Mouse (Mus musculus) fibroblast of lung, adult 2 months (primary cell): ENCODE results near the gene Gjd2.

ENCODE experiments used
- DNase-seq: peaks from one replicate; pipeline ENCODE4 v3.0.0-alpha.2; 2011; ENCODE audit warnings: low read depth

Gjd2 gene

GRCm38 (mm10) chr2:114013295-114013771 is at the start of gene Gjd2:
Gene Gjd2 (minus strand): TSS chr2:114013619.
- no peak for DNase-seq

- DNase-seq, result no peak
Measured at GRCm38 (mm10) chr2:114060071-114060591, 46.7 kb upstream of the Gjd2 start.

DNA sequence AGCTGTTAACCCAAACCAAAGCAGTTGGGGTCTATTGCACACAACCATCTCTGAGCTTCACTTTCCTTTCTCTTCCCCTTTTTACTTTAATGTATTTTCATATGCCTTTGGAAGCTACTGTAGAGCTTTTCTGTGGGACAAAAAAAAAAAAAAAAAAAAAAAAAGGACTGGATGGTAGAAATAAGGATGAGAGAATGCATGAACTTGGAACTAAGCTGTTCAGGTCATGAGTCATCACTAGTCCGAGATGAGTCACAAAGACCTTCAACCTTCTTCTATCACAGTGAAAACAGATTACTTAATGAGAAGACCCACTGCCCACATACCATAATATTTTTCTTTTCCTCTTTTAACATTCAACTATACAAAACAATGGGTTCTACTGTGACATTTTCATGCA is 46.2 kb upstream of the Gjd2 start:
- DNase-seq, result no peak

GRCm38 (mm10) chr2:114058226-114058796 is 44.9 kb upstream of the Gjd2 start:
- DNase-seq, result no peak

- no peak for DNase-seq
Measured at GRCm38 (mm10) chr2:114057303-114057853, 44.0 kb upstream of the Gjd2 start.

DNA sequence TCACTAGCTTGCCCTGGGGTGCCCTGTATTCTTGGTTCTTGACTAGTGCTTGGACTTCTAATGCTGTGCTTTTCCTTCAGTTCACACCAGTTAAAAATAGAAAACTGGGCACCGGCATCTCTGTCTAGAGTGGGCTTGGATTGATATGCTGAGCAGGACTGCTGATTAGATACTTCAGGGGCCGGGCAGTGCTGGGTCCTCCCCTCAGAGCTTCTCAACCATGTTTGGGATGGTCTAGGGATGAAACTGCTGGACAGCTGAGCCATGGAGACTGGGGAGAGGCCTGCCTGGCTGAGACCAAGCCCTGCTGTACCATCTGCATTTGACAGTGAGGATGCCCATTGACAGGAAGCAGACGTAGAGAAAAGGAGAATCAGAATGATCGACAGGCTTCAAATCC is 40.7 kb upstream of the Gjd2 start:
- no peak for DNase-seq

DNA sequence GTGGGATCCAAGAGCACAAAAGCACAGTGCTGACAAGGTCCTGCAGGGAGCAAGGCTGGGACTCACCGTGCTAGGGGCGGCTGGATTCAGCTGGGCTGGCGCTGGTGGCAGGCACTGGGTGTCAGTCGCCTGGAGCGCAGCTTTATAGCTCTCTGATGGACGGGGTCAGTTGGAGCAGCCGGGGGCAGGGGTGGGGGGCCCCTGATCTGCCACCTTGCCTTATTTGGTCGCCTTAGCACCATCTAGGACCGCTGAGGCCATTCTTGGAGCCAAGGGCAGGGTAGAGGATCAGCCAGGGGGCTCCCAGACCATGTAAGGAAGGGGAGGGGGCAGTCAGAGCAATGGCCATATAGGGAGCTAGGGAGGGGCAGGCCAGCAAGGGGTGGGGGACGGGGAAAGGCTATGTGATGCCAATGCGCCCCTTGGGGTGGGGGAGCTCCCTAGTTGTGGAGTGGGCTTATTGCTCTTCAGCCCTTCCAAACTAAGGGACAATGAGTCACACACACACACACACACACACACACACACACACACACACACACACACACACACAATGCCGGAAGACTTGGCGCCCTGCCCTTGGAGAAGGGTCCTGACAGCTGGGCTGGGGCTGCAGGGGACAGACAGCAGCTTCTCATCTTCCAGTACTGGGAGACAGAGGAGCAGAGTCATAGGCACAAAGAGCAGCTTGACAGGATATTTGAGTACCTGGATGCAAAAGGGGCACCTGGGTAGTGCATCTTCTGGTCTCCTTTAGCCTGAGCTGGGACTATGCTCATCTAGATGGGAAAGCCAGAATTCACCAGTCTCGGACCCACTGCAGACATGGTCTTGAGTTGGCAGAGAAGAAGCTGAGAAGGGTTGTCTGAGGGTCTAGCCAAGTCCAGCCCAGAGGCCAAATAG is 39.5 kb upstream of the Gjd2 start, which contains the start of gene Actc1:
Gene Actc1 (minus strand): TSS at position 853 of the 903 bp plus-strand sequence.
- DNase-seq, result no peak

- no peak for DNase-seq
Measured at GRCm38 (mm10) chr2:114051871-114052241, 38.4 kb upstream of the Gjd2 start.

GRCm38 (mm10) chr2:114051111-114051870 is 37.9 kb upstream of the Gjd2 start:
- DNase-seq, result no peak

DNA sequence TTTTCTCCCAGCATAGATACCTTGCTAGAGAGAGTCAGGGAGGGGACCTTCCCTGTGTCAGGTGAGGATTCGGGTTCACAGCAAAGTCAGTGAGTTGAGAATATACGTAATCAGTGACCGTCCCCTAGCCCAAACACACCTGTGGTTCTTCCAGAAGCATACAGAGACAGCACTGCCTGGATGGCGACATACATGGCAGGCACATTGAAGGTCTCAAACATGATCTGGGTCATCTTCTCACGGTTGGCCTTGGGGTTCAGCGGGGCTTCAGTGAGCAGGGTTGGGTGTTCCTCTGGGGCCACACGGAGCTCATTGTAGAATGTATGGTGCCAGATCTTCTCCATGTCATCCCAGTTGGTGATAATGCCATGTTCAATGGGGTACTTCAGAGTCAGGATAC is 36.7 kb upstream of the Gjd2 start:
- DNase-seq, result no peak

- no peak for DNase-seq
Measured at GRCm38 (mm10) chr2:114049372-114049771, 36.0 kb upstream of the Gjd2 start.

DNA sequence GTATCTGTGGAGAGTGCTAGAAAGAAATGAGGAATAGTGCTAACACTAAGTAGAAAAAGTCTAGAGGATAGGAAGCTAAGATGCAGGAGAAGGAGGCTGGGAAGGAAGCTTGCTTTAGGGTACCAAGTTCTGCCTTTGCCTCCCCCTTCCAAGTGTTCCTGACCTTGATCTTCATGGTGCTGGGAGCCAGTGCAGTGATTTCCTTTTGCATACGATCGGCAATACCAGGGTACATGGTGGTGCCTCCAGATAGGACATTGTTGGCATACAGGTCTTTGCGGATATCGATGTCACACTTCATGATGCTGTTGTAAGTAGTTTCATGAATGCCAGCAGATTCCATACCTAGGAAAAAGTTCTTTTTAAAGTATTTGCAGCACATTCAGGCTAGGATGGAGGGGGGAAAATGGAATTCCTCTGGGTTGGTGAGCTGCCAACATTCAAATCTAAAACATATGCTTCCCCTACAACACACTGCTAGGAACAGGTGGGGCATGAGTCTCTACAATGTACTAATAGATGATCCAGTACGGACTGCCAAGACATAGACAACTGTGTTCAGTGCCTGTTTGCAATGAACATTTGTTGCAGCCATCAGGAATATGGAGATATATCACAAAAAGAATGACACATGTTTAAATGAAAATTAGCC is 34.7 kb upstream of the Gjd2 start:
- no peak for DNase-seq

DNA sequence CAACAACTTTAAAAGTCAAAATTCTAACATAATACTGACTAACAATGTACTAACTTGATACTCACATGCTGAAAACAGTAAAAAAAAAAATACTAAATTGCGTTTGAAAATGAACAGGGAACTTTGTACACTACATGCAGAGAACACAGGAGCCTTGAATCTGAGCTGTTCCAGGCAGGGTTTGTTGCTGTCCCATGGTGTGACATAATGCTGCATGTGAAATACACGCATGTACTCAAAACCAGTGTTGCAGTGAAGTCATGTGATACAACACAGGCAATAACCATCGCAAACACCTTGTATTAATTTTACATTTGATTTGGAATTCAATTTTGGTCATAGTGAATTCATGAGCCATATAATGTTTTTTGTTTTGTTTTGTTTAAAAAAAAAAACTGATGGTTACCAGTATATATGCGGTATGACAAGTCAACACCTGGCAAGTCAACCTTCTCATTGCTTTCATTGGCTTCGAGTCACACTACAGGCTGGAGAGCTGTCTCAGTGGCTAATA is 32.8 kb upstream of the Gjd2 start:
- no peak for DNase-seq

DNA sequence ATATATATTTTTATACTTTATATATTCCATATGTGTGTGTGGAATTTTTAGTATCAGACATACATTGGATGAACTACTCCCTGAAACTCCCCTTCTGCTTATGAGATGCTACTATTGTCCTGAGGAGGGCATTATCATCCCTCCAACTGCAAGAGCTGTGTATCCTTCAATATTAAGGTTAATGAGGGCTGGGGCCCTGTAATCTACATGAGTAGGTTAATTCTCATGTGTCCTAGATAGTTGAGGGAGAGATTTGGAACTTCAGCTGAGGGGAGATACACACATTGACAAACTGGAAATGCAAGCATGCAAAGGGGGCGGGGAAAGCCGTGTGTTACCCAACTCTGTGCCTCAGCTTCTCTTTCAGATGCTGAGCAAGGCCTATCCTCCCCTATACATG is 24.5 kb upstream of the Gjd2 start:
- DNase-seq, result no peak

GRCm38 (mm10) chr2:114032259-114032658 is 18.8 kb upstream of the Gjd2 start:
- no peak for DNase-seq

- no peak for DNase-seq
Measured at GRCm38 (mm10) chr2:114023383-114023782, 10.0 kb upstream of the Gjd2 start.

GRCm38 (mm10) chr2:114020210-114020563 is 6.8 kb upstream of the Gjd2 start:
- DNase-seq, result no peak

- no peak for DNase-seq
Measured at GRCm38 (mm10) chr2:114019474-114020209, 6.2 kb upstream of the Gjd2 start.

GRCm38 (mm10) chr2:114018136-114018535 is 4.7 kb upstream of the Gjd2 start:
- DNase-seq, result no peak

DNA sequence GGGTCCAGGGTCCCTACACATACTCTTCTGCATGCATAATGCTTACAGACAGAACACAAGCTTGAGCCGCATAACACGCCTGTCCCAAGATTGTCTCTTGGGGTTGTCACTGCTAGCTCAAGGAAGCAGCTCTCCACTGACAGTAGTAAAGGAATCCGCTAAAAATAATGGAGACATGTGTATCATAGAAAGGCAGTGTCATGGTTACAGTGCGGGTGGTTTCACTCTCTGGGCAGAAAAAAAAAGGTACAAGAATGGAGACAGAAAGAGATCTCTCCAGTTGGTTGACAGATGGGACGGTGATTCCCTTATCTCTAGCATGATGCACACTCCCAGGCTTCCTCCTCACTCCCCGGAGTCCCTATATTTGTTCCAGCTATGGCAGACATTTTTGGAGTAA is 1.4 kb upstream of the Gjd2 start:
- DNase-seq, result no peak

DNA sequence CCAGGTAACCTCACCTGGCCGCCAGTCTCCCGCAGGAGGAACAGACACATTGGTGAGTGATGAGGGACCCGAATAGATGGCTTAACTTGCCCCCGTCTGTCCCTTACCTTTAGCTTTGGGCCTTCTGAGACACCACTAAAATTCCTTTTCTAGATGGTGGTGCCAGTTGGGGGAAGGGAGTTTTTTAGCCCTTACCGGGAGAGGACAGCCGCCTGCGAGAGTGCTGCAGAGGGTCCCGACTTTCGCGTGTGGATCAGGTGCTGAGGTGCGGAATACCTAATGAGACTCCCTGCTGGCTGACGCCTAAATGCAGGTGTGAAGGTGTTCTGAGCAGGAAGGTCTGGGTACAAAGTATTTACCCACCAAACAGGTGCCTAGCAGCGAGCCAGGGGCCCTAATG is 427 bp upstream of the Gjd2 start:
- DNase-seq, result no peak
